In the genomic region with DNA sequence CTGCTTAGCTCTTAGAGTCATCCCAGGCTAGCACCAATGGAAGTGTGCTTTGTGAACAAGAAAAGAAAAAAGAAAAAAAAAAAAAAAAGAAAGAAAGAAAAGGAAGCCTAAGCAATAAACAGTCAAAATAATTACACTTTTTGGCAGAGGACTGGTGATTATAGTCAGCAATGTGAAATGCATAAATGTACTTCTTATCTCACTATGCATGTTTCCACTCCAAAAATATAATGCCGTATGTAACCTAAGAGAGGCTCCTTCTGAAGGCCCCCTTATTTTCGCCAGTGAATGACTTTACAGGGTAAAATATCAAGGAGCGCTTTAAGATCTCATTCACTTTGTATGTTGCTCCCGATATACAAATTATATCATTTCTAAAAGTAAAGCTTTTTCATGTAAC, we compare ENCODE assay signal across 28 mouse cellular contexts.
DNase-seq lines count a peak whose midpoint lies in the region; ATAC-seq and TF ChIP-seq lines count a peak whose summit lies in the region.
"Had no signal": no experiment of that assay in that cellular context is flagged by ENCODE, and none has a peak within 500 bp of the region (broad histone marks: within the 10 kb centered on the region; RNA-seq: fewer than 3 reads in every experiment).

No protein-coding gene starts in this region.

- no peak overlapping the region for H3K4me3 ChIP-seq in heart, embryonic 13.5 days
- no peak overlapping the region for H3K4me3 ChIP-seq in heart, embryonic 11.5 days (ENCODE audit: low read depth, low read length)
- H3K4me3 ChIP-seq in lung, embryonic 14.5 days (ENCODE audit: low read depth, low read length) = no peak overlapping the region
- no peak overlapping the region for H3K4me3 ChIP-seq in lung, postnatal 0 days (ENCODE audit: low read depth, low read length)
- H3K4me3 ChIP-seq: embryonic facial prominence, embryonic 12.5 days; embryonic facial prominence, embryonic 15.5 days; heart, embryonic 15.5 days; hindbrain, embryonic 10.5 days; hindbrain, embryonic 13.5 days had no signal

- H3K36me3 ChIP-seq in heart, embryonic 13.5 days = no peaks in the 10 kb centered on the region
- H3K36me3 ChIP-seq in heart, embryonic 11.5 days (ENCODE audit: control insufficient read depth, insufficient read depth, low read length) = no peaks in the 10 kb centered on the region
- no peaks in the 10 kb centered on the region for H3K36me3 ChIP-seq in lung, embryonic 14.5 days (ENCODE audit: insufficient read depth)
- no peaks in the 10 kb centered on the region for H3K36me3 ChIP-seq in lung, postnatal 0 days (ENCODE audit: insufficient read depth, low read length)
- H3K36me3 ChIP-seq: embryonic facial prominence, embryonic 12.5 days; embryonic facial prominence, embryonic 15.5 days; heart, embryonic 15.5 days; hindbrain, embryonic 10.5 days had no signal

- no peaks in the 10 kb centered on the region for H3K27me3 ChIP-seq in heart, embryonic 13.5 days (replicated peaks)
- no peaks in the 10 kb centered on the region for H3K27me3 ChIP-seq in heart, embryonic 11.5 days (ENCODE audit: control insufficient read depth, insufficient read depth, low read length)
- H3K27me3 ChIP-seq in lung, embryonic 14.5 days (ENCODE audit: insufficient read depth, low read length) = no peaks in the 10 kb centered on the region
- no peaks in the 10 kb centered on the region for H3K27me3 ChIP-seq in lung, postnatal 0 days (replicated peaks; ENCODE audit: insufficient read depth, low read length)
- H3K27me3 ChIP-seq: embryonic facial prominence, embryonic 12.5 days; embryonic facial prominence, embryonic 15.5 days; heart, embryonic 15.5 days; hindbrain, embryonic 13.5 days had no signal

- WGBS in heart, embryonic 13.5 days = 68% methylated on average over 4 of the region's 4 CpGs
- WGBS in heart, embryonic 11.5 days (ENCODE audit: insufficient replicate concordance) = 82% methylated on average over 4 of the region's 4 CpGs
- 65% methylated on average over 4 of the region's 4 CpGs for WGBS in lung, embryonic 14.5 days
- WGBS in lung, postnatal 0 days = 63% methylated on average over 4 of the region's 4 CpGs

- peak overlapping the region; percentile 27; the same call in 1 of the 2 replicates for H3K4me2 ChIP-seq in heart, embryonic 13.5 days
- no peak overlapping the region for H3K4me2 ChIP-seq in heart, embryonic 11.5 days
- H3K4me2 ChIP-seq in lung, embryonic 14.5 days = no peak overlapping the region
- H3K4me2 ChIP-seq in lung, postnatal 0 days (replicated peaks; ENCODE audit: low read depth, low read length) = no peak overlapping the region
- H3K4me2 ChIP-seq: embryonic facial prominence, embryonic 12.5 days; embryonic facial prominence, embryonic 15.5 days; heart, embryonic 15.5 days; hindbrain, embryonic 13.5 days had no signal

- no peak for TF ChIP-seq CTCF in lung, embryonic 14.5 days (IDR thresholded peaks at IDR 0.05; ENCODE audit: low read depth)
- no peak for TF ChIP-seq CTCF in lung, postnatal 0 days (IDR thresholded peaks at IDR 0.05)

- H3K9ac ChIP-seq in heart, embryonic 13.5 days = no peak overlapping the region
- H3K9ac ChIP-seq in heart, embryonic 11.5 days (ENCODE audit: low read depth, low read length) = no peak overlapping the region
- H3K9ac ChIP-seq in lung, embryonic 14.5 days = no peak overlapping the region
- H3K9ac ChIP-seq in lung, postnatal 0 days (replicated peaks; ENCODE audit: low read depth) = no peak overlapping the region
- H3K9ac ChIP-seq: embryonic facial prominence, embryonic 12.5 days; embryonic facial prominence, embryonic 15.5 days; heart, embryonic 15.5 days; hindbrain, embryonic 13.5 days had no signal

- no peak for TF ChIP-seq EP300 in lung, postnatal 0 days (IDR thresholded peaks at IDR 0.05)

- intact Hi-C loops in left cerebral cortex, postnatal 10 days (cut with DNase I) = no loop called here

- H3K9me3 ChIP-seq in heart, embryonic 13.5 days = no peaks in the 10 kb centered on the region
- H3K9me3 ChIP-seq in heart, embryonic 11.5 days (replicated peaks; ENCODE audit: control insufficient read depth, low read length) = no peaks in the 10 kb centered on the region
- H3K9me3 ChIP-seq in lung, embryonic 14.5 days (ENCODE audit: low read depth, low read length) = no peaks in the 10 kb centered on the region
- no peaks in the 10 kb centered on the region for H3K9me3 ChIP-seq in lung, postnatal 0 days (ENCODE audit: low read length)
- H3K9me3 ChIP-seq: embryonic facial prominence, embryonic 12.5 days; embryonic facial prominence, embryonic 15.5 days; heart, embryonic 15.5 days; hindbrain, embryonic 10.5 days; hindbrain, embryonic 13.5 days had no signal

- ATAC-seq in heart, embryonic 13.5 days (ENCODE audit: extremely low read depth, insufficient number of reproducible peaks, low FRiP score, low TSS enrichment) = no peak
- no peak for ATAC-seq in heart, embryonic 11.5 days (replicated peaks; ENCODE audit: insufficient number of reproducible peaks, low FRiP score, low TSS enrichment)
- peak; percentile 66; the same call in 1 of the 2 replicates for ATAC-seq in lung, embryonic 14.5 days (ENCODE audit: insufficient read depth)
- no peak for ATAC-seq in lung, postnatal 0 days
- ATAC-seq: activated CD4-positive, CD25-positive, alpha-beta regulatory T cell, adult 4 months; CD4-positive, CD25-positive, alpha-beta regulatory T cell, adult 4 months; forebrain, embryonic 14.5 days; hindbrain, embryonic 16.5 days; intestine, embryonic 16.5 days had no signal

- peaks cover 9% of the 10 kb centered on the region for H3K4me1 ChIP-seq in heart, embryonic 13.5 days
- 0 out of 2 replicates have a peak, but pooled peaks cover 3% of the 10 kb centered on the region for H3K4me1 ChIP-seq in heart, embryonic 11.5 days (ENCODE audit: control insufficient read depth, insufficient read depth, low read length)
- no peaks in the 10 kb centered on the region for H3K4me1 ChIP-seq in lung, embryonic 14.5 days (ENCODE audit: insufficient read depth)
- no peaks in the 10 kb centered on the region for H3K4me1 ChIP-seq in lung, postnatal 0 days (ENCODE audit: insufficient read depth, low read depth, low read length)
- H3K4me1 ChIP-seq: embryonic facial prominence, embryonic 12.5 days; embryonic facial prominence, embryonic 15.5 days; hindbrain, embryonic 10.5 days; hindbrain, embryonic 13.5 days had no signal

- DNase-seq in lung, embryonic 14.5 days = peak; percentile 77
- DNase-seq in lung, postnatal 36 days = no peak
- peak; percentile 31 for DNase-seq in lung, postnatal 0 days (ENCODE audit: low spot score)
- no peak for DNase-seq in lung, postnatal 10 days
- peak; percentile 2 for DNase-seq in telencephalon, adult 2 months (ENCODE audit: low read depth, low spot score)
- DNase-seq in left cerebral cortex, postnatal 10 days (ENCODE audit: extremely low spot score in 1 of 2, low spot score in 2 of 2) = no peak
- DNase-seq: adrenal gland, adult 8-10 months; adrenal gland, postnatal 36 days; cerebellum, adult 11 months; cerebellum, adult 2 months; cerebellum, adult 9-11 months; cerebellum, postnatal 25 days; gastrocnemius, postnatal 14 days; heart, adult 11 months; heart, postnatal 10 days; heart, postnatal 36 days had no signal

- no peak overlapping the region for H3K27ac ChIP-seq in heart, embryonic 13.5 days (replicated peaks)
- no peak overlapping the region for H3K27ac ChIP-seq in heart, embryonic 11.5 days (ENCODE audit: low read depth, low read length)
- H3K27ac ChIP-seq in lung, embryonic 14.5 days (ENCODE audit: low read depth) = no peak overlapping the region
- H3K27ac ChIP-seq in lung, postnatal 0 days (ENCODE audit: low read length) = no peak overlapping the region
- H3K27ac ChIP-seq: embryonic facial prominence, embryonic 12.5 days; embryonic facial prominence, embryonic 15.5 days; heart, embryonic 15.5 days; hindbrain, embryonic 10.5 days; hindbrain, embryonic 13.5 days had no signal

Comparison
In these comparisons a context has a peak if more than half of its experiments do, and no peak if none do; other contexts are left out.
1. DNase-seq: peak in lung, embryonic 14.5 days (single experiment), lung, postnatal 0 days (single experiment) and telencephalon, adult 2 months (single experiment); none in lung, postnatal 36 days (single experiment), lung, postnatal 10 days (single experiment) and left cerebral cortex, postnatal 10 days (0 of 2).